In the genomic region with DNA sequence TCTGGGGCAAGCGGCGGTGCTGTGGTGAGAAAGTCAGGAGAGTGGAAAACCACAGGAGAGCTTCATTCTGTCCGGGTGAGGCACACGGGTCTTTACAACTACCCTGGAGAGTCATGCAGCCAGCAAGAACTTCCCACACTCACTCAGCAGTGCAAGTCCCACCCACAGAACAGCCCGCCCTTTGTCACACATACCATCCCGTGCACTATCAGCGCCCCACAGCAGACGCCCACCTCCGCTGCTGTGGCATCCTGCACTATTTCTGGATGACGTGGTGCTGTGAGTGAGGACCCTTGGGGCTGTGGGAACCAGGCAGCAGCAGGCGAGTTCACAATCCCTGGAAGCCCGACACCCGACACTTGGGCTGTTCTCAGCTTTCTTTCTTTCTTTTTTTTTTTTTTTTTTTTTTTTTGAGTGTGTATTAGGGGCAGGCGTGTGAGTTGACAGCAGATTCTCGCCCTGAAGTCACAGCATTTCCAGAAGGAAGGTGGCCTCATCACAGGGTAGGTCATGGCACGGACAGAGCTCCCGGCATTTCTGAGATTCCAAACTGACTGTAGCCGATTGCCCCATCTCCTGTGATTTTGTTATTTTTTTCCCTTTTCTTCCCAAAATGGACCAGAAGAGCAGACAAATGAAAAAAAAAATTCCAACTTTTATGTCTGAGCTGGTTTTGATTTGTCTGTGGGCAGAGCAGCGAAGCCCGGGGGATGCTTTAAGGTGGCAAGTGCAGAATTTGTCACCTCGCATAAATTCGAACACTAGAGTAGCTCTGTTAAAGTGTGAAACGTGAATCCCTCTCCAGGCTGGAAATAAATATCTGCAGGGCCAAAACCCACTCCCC, we compare ENCODE assay signal across 8 mouse cellular contexts. TPM values are rescaled to one million over a fixed set of nuclear protein-coding genes. Genes with fewer than 3 reads are reported as not detected.
DNase-seq lines count a peak whose midpoint lies in the region; ATAC-seq lines count a peak whose summit lies in the region.

No protein-coding gene starts in this region.

- 0 out of 2 replicates have a peak overlapping the region, but pooled peaks have one; percentile 32 for H3K27ac ChIP-seq in kidney, embryonic 15.5 days
- peak overlapping the region; percentile 54; the same call in 1 of the 2 replicates for H3K27ac ChIP-seq in embryonic facial prominence, embryonic 12.5 days
- H3K27ac ChIP-seq in intestine, embryonic 15.5 days = no peak overlapping the region
- no peak overlapping the region for H3K27ac ChIP-seq in midbrain, embryonic 16.5 days (ENCODE audit: low read length)

- peaks cover 30% of the 10 kb centered on the region for H3K4me1 ChIP-seq in kidney, embryonic 15.5 days
- H3K4me1 ChIP-seq in embryonic facial prominence, embryonic 12.5 days = peaks cover 18% of the 10 kb centered on the region
- H3K4me1 ChIP-seq in intestine, embryonic 15.5 days (replicated peaks) = peaks cover 13% of the 10 kb centered on the region
- H3K4me1 ChIP-seq in midbrain, embryonic 16.5 days (ENCODE audit: control insufficient read depth, insufficient read depth, low read length) = no peaks in the 10 kb centered on the region

- 13% methylated on average over 23 of the region's 23 CpGs for WGBS in kidney, embryonic 15.5 days
- 16% methylated on average over 23 of the region's 23 CpGs for WGBS in embryonic facial prominence, embryonic 12.5 days
- whole genome bisulfite sequencing in intestine, embryonic 15.5 days = 25% methylated on average over 23 of the region's 23 CpGs
- 49% methylated on average over 22 of the region's 23 CpGs for WGBS in midbrain, embryonic 16.5 days

- peak; percentile 56; the same call in 1 of the 2 replicates for ATAC-seq in kidney, embryonic 15.5 days (replicated peaks; ENCODE audit: low FRiP score)
- ATAC-seq in embryonic facial prominence, embryonic 12.5 days (ENCODE audit: insufficient number of reproducible peaks, insufficient read depth, low FRiP score, low TSS enrichment) = peak; percentile 50; the same call in 1 of the 2 replicates
- no peak for ATAC-seq in intestine, embryonic 15.5 days
- no peak for ATAC-seq in midbrain, embryonic 16.5 days

- no peaks in the 10 kb centered on the region for H3K36me3 ChIP-seq in kidney, embryonic 15.5 days
- H3K36me3 ChIP-seq in embryonic facial prominence, embryonic 12.5 days = no peaks in the 10 kb centered on the region
- no peaks in the 10 kb centered on the region for H3K36me3 ChIP-seq in intestine, embryonic 15.5 days
- no peaks in the 10 kb centered on the region for H3K36me3 ChIP-seq in midbrain, embryonic 16.5 days (ENCODE audit: control insufficient read depth, insufficient read depth, low read length)

- no peak overlapping the region for H3K9ac ChIP-seq in kidney, embryonic 15.5 days
- no peak overlapping the region; the same call in 1 of the 2 replicates for H3K9ac ChIP-seq in embryonic facial prominence, embryonic 12.5 days
- no peak overlapping the region for H3K9ac ChIP-seq in intestine, embryonic 15.5 days
- no peak overlapping the region for H3K9ac ChIP-seq in midbrain, embryonic 16.5 days (ENCODE audit: low read depth, low read length)

- H3K9me3 ChIP-seq in kidney, embryonic 15.5 days (replicated peaks) = no peaks in the 10 kb centered on the region
- peaks cover 6% of the 10 kb centered on the region; the same call in 1 of the 2 replicates for H3K9me3 ChIP-seq in embryonic facial prominence, embryonic 12.5 days
- H3K9me3 ChIP-seq in intestine, embryonic 15.5 days = no peaks in the 10 kb centered on the region
- peaks cover 2% of the 10 kb centered on the region; the same call in 1 of the 2 replicates for H3K9me3 ChIP-seq in midbrain, embryonic 16.5 days (replicated peaks; ENCODE audit: control insufficient read depth, low read length, poor library complexity, severe bottlenecking)

- H3K4me2 ChIP-seq in kidney, embryonic 15.5 days = peak overlapping the region; percentile 59
- H3K4me2 ChIP-seq in embryonic facial prominence, embryonic 12.5 days (replicated peaks) = peak overlapping the region; percentile 51
- H3K4me2 ChIP-seq in intestine, embryonic 15.5 days (replicated peaks) = peak overlapping the region; percentile 54
- H3K4me2 ChIP-seq in midbrain, embryonic 16.5 days (ENCODE audit: low read length) = 0 out of 2 replicates have a peak overlapping the region, but pooled peaks have one; percentile 19

- DNase-seq in kidney, adult 11 months = no peak
- DNase-seq in cerebellum, postnatal 25 days = no peak
- no peak for DNase-seq in adrenal gland, postnatal 10 days
- no peak for DNase-seq in cerebellum, adult 8-10 months

- peak overlapping the region; percentile 31 for H3K4me3 ChIP-seq in kidney, embryonic 15.5 days (replicated peaks)
- peak overlapping the region; percentile 13; the same call in 1 of the 2 replicates for H3K4me3 ChIP-seq in embryonic facial prominence, embryonic 12.5 days
- peak overlapping the region; percentile 21 for H3K4me3 ChIP-seq in intestine, embryonic 15.5 days (replicated peaks)
- H3K4me3 ChIP-seq in midbrain, embryonic 16.5 days (ENCODE audit: low read depth, low read length) = 0 out of 2 replicates have a peak overlapping the region, but pooled peaks have one; percentile 5

- H3K27me3 ChIP-seq in kidney, embryonic 15.5 days = no peaks in the 10 kb centered on the region
- no peaks in the 10 kb centered on the region for H3K27me3 ChIP-seq in embryonic facial prominence, embryonic 12.5 days
- H3K27me3 ChIP-seq in intestine, embryonic 15.5 days (replicated peaks) = peaks cover 4% of the 10 kb centered on the region
- H3K27me3 ChIP-seq in midbrain, embryonic 16.5 days (ENCODE audit: control insufficient read depth, insufficient read depth, low read depth, low read length) = no peaks in the 10 kb centered on the region

RNA-seq across cellular contexts. Expression of gene Adarb1, which starts 31.5 kb away (rescaled TPM):
- 6.4 and 6.9 TPM in 2 replicates for polyA plus RNA-seq in kidney, embryonic 15.5 days (2015; fragmentation: Nextera tagmentation; extraction: Ambion mirVana)
- polyA plus RNA-seq in embryonic facial prominence, embryonic 12.5 days (2016; fragmentation: Nextera tagmentation; extraction: Ambion mirVana) = 6.6 and 8.2 TPM in 2 replicates
- polyA plus RNA-seq in intestine, embryonic 15.5 days (2015; fragmentation: Nextera tagmentation; extraction: Ambion mirVana) = 4.4 and 5.8 TPM in 2 replicates
- polyA plus RNA-seq in midbrain, embryonic 16.5 days (2015; fragmentation: Nextera tagmentation; extraction: Ambion mirVana) = 16.9 and 18.2 TPM in 2 replicates
- 10 to 100 TPM; 16.7 to 18.2 TPM for total RNA-seq in adrenal gland, postnatal 10 days (2021)

Comparison
In these comparisons a context has a peak if more than half of its experiments do, and no peak if none do; other contexts are left out.
1. ATAC-seq: peak in kidney, embryonic 15.5 days (single experiment) and embryonic facial prominence, embryonic 12.5 days (single experiment); none in intestine, embryonic 15.5 days (single experiment) and midbrain, embryonic 16.5 days (single experiment).
2. H3K27ac ChIP-seq: peak in kidney, embryonic 15.5 days (single experiment) and embryonic facial prominence, embryonic 12.5 days (single experiment); none in intestine, embryonic 15.5 days (single experiment) and midbrain, embryonic 16.5 days (single experiment).
3. Peak in every context shown above with its lines, with median percentiles within 50 percentile points of each other: H3K4me2 ChIP-seq and H3K4me3 ChIP-seq.